Mouse (Mus musculus) brain, embryonic 14.5 days (tissue): ENCODE results near the gene Galk2. TPM values are rescaled to one million over a fixed set of nuclear protein-coding genes. Genes with fewer than 3 reads are reported as not detected.

ENCODE experiments used
- DNase-seq: peaks from one replicate; pipeline ENCODE4 v3.0.0-alpha.2; 2011; ENCODE audit warnings: low read depth
- CTCF ChIP-seq: fragments of 200-500 bp; IDR thresholded peaks from 2 replicates; pipeline ENCODE4 v1.5.1; 2012; ENCODE audit warnings: inconsistent platforms, mild to moderate bottlenecking, moderate library complexity, borderline replicate concordance; ENCODE audit not compliant: insufficient read depth, insufficient read length; ENCODE audit errors: extremely low read depth
- POLR2A ChIP-seq: fragments of 200-500 bp; IDR thresholded peaks from 2 replicates; pipeline ENCODE4 v1.6.1; 2012; ENCODE audit warnings: mild to moderate bottlenecking, inconsistent platforms, borderline replicate concordance; ENCODE audit not compliant: poor library complexity, insufficient read depth, insufficient read length, severe bottlenecking; ENCODE audit errors: extremely low read depth
- polyA plus RNA-seq: library from polyadenylated mRNA; depleted of rRNA; stranded (reverse); fragments of >200 nt; gene quantifications from 2 replicates; pipeline ENCODE4 v1.2.3, GENCODE M21; 2012; rRNA removed

Galk2 gene
- polyA plus RNA-seq, 1 experiment = 20.1 TPM

- no peak for DNase-seq
- TF ChIP-seq POLR2A (no peak), CTCF (no peak)
Measured at GRCm38 (mm10) chr2:125975206-125975605, 116.3 kb downstream of the Galk2 start.

DNA sequence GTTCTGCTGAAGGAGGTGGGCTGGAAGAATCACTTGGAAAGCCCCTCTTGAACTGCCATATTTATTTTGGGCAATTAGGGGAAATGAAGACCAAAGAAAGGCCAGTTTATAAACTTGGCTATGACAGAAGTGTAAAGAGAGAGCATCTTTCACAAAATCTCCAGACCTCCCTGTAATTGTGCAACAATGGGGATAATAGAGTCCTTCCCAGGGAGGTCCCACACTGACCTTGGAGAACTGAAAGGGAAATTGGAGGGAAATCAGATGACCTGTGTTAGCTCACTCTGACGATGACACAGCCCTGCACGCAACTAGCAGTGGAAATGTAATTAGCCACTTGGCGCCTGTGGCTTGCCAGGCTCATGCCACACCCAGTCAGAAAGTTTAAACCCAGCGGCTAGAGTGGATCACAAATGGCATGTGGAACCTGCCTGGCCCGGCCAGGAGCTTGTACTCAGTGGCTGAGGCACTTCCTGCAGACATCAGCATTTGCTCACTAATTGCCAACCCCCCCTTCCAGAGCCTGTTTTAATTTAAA lies 117.0 kb downstream of the Galk2 start:
- TF ChIP-seq POLR2A (no peak), CTCF (no peak)

GRCm38 (mm10) chr2:126002291-126002690 lies 143.4 kb downstream of the Galk2 start:
- no peak for TF ChIP-seq POLR2A
- TF ChIP-seq CTCF = no peak
- DNase-seq = no peak

More for the DNA sequence above, 117.0 kb downstream of the Galk2 start:
- no peak for DNase-seq

DNA sequence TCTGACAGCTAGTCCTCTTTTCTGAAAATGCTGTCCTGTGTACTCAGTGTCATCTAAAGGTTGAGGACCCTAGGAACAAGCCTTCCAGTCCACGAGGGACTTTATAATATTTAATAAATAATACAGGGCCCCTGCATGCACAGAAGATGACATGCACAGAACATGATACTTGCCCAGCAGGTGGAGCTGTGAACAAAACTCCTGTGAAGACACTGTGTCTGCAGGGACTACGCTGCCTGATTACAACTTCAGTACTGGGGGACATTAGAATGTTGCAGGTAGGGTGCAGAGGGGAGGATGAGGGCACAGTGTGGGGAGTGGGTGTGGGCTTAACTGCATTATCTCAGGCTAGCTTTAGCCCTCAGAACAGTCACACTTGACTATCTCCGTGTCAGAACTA lies 147.2 kb downstream of the Galk2 start:
- TF ChIP-seq CTCF (peak; percentile 68; the same call in 1 of the 2 replicates), POLR2A (no peak)
- peak; percentile 79 for DNase-seq

GRCm38 (mm10) chr2:126006742-126007141 lies 147.8 kb downstream of the Galk2 start:
- no peak for TF ChIP-seq CTCF
- TF ChIP-seq POLR2A = no peak
- no peak for DNase-seq

DNA sequence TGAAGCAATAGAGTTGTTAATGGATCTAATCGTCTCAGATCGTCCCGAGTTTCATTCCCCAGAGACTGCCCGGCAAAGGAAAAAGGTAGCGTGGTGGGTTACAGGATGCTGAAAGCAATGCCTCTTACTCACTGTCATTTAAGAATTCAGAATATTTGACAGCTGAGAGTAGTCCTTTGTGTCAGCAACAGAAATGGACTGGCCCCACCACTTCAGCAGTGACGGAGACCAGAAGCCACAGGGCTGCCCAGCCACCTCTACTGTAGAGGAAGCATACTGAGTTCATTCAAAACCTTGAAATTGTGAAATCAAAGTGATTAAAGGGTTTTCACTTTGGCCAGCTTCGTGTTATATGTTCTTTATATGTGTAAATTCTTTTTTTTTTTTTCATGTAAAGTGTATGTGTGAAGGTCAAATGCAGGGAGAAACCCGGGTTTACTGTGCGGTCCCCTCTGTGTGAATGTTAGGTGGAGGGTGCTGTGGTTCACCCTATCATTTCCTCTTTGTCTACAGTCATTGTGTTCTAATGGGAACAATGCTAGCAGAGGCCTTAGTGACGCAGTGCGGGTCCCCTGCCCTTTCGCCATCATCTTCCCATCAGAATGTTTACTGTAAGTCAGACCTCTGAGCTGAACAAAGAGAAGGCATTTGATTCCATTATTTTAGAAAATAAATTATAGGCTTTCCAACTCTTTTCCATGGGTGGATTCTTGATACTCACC lies 156.2 kb downstream of the Galk2 start:
- no peak for TF ChIP-seq POLR2A
- TF ChIP-seq CTCF = no peak
- DNase-seq = peak; percentile 52

- DNase-seq = peak; percentile 88
- no peak for TF ChIP-seq POLR2A
Measured at GRCm38 (mm10) chr2:126015763-126016473, 157.0 kb downstream of the Galk2 start.

DNA sequence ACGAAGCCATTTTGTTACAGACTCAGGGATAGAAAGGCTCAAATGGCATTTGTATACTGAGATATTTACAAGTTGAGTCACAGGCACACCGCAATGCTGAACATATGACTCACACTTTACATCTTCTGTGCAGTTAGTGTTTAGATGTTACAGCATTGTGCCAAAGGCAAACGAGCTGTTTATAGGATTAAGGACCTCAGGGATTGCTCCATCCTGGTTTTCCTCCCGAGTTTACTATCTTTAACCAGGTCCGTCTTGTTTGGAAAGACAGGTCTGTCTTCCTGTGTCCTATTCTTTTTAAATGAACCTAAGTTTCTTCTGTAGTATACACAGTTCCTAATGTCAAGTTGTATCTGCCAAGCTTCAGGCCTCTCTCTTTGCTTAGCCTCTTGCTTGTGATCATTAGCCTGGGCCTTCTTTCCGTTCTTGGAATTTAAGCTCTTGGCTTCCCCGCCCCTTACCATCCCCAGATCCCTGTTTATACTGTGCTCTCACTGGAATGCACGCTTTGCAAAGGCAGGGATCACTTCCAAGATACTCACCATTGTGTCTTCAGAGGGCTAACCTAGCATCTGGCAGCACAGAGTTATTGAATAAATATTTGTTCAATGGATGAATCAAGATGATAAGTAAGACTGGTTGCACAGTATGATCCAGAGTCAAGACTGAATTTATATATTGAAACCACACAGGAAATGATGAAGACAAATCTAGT lies 172.4 kb downstream of the Galk2 start:
- no peak for DNase-seq
- TF ChIP-seq CTCF (no peak), POLR2A (no peak)

GRCm38 (mm10) chr2:126033114-126033972 lies 174.4 kb downstream of the Galk2 start:
- no peak for TF ChIP-seq POLR2A
- peak; percentile 48; the same call in 1 of the 2 replicates for TF ChIP-seq CTCF
- DNase-seq = peak; percentile 51

Other genes starting within 250 kb of the Galk2 start
- 3.5 and 4.4 TPM in 2 replicates for gene Cep152, start 234.0 kb upstream of the Galk2 start, polyA plus RNA-seq
- 244 and 326 TPM in 2 replicates for gene Eid1, start 186.0 kb upstream of the Galk2 start, polyA plus RNA-seq
- gene Shc4, start 135.0 kb upstream of the Galk2 start, polyA plus RNA-seq = 1.3 and 2.9 TPM in 2 replicates
- gene Secisbp2l, start 76.2 kb upstream of the Galk2 start, polyA plus RNA-seq = 14.7 and 28.4 TPM in 2 replicates
- 59.5 and 66.7 TPM in 2 replicates for gene Cops2, start within 50 bp of the Galk2 start, polyA plus RNA-seq
- 1.9 and 2.1 TPM in 2 replicates for gene Fgf7, start 175.5 kb downstream of the Galk2 start, polyA plus RNA-seq